Mouse (Mus musculus): ENCODE measurements around the gene Glb1l.
"Not testable (repeated sequence)": the region's sequence is repeated elsewhere in the genome, so short reads cannot be mapped to it uniquely, and the experiment has no call there.

The Glb1l gene

DNA sequence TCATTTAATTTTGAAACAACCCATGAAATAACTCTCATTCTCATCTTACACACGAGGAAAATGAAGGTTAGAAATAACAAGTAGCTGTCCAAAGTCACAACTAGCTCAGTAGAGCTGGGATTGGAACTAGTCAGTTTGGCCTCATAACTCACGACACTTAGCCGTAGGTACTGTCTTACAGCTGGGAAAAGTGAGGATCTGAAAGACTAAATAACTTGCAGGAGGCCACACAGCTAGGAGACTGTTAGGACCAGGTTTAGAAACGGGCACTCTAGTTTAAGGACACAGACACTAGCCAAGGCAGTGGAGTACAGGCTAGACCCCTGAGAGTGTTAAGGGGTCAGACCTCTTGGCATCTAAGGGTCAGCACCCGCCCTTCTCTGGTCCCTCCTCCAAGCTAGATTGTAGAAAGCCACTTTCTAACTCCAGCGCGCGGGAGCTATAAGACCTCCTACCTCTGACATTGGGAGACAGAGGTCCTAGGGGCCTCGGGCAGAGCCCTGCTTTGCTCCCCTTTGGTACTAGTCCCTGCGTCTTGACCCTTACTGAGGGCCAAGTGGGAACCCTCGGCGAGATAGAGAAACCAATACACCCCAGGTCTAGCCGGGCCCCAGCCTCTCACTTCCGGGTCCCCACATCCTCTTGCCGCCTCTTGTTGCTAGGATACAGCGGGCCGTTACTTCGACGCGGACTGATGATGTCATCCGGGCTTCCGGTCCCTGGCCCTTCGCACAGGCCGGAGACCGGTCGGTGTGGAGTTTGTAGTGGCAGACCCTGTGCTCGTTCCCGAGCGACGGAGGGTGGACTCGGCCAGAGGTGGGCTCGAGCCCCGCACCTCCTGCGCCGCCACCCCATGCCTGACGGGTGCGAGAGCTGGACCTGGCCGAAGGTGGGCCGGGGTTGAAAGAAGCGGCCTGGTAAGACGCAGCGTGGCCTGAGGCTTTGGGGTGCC lies at the start of gene Glb1l, which contains the start of gene Stk16:
Gene Glb1l (minus strand): TSS at position 678 of the 952 bp plus-strand sequence.
Gene Stk16 (plus strand): TSS at position 703 of the 952 bp plus-strand sequence.
- DNase-seq (ENCODE audit: low read depth, low spot score) = peak; percentile 95

- DNase-seq (ENCODE audit: low read depth, low spot score) = no peak
Observed at GRCm38 (mm10) chr1:75255516-75256046, 45.0 kb upstream of the Glb1l start.

- no peak for DNase-seq (ENCODE audit: low read depth, low spot score)
Observed at GRCm38 (mm10) chr1:75254625-75255013, 44.0 kb upstream of the Glb1l start.

- peak; percentile 80 for DNase-seq (ENCODE audit: low read depth, low spot score)
Observed at GRCm38 (mm10) chr1:75253849-75254624, 43.4 kb upstream of the Glb1l start.

DNA sequence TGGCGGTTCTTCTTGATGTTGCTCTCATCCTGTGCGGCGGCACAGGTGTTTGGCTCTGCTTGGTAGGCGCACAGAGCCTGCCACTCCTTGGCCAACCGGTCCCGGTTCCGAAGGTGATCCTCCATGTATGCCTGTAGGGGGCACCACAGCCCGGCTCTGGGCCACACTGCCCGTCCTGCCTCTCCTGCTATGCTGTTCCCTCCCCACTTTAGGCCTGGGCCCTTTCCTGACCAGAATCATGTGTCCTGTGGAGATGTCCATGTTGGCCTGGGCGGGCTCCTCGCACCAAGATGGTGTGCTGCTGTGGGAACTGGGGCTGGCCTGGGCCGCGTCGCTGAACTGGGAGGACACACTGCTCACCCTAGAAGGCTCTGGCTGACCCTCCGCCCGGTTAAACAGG lies 42.4 kb upstream of the Glb1l start:
- DNase-seq (ENCODE audit: low read depth, low spot score) = no peak

DNA sequence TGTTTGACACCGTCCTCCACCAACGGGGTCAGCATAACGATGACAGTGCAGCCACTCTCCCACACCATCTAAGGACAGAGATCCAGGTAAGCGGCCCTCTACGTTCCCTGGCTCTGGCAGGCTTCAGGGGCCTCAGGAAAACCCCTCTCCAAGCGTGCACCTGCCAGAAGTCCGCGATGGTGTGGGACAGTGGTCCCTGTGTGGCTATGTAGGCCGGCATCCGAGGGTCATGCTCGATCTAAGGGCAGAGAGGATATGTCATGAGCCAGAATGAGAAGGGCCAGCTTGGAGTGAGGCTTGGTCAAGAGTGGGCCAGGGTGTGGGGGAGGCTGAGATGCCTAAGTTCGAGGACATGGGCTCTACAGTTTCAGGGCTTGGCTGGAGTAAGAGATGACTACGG lies 41.7 kb upstream of the Glb1l start:
- no peak for DNase-seq (ENCODE audit: low read depth, low spot score)

GRCm38 (mm10) chr1:75251112-75251970 lies 40.7 kb upstream of the Glb1l start:
- DNase-seq (ENCODE audit: low read depth, low spot score) = peak; percentile 78

DNA sequence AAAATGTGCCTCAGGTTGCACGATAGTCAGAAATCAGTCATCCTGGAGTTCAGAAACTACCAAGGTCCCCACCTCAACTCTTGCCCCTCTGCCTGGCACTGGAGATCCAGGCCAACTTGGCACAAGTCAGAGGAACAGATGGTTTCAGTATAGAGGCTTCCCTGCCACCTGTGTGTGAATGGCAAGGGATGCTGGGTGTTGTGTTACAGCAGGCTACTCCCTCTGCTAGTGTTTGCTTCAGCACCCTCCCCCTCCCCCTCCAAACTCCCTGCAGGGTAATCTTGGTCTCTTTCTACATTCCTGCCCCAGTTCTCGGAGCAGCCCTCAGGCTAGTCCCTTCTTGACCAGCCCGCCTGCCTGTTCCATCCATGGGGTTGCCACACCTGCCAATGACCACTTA lies 39.9 kb upstream of the Glb1l start:
- no peak for DNase-seq (ENCODE audit: low read depth, low spot score)

GRCm38 (mm10) chr1:75248041-75248772 lies 37.6 kb upstream of the Glb1l start:
- DNase-seq (ENCODE audit: low read depth, low spot score) = no peak

- DNase-seq (ENCODE audit: low read depth, low spot score) = no peak
Observed at GRCm38 (mm10) chr1:75247071-75247930, 36.7 kb upstream of the Glb1l start.

GRCm38 (mm10) chr1:75244836-75245235 lies 34.2 kb upstream of the Glb1l start:
- DNase-seq (ENCODE audit: low read depth, low spot score) = peak; percentile 43

DNA sequence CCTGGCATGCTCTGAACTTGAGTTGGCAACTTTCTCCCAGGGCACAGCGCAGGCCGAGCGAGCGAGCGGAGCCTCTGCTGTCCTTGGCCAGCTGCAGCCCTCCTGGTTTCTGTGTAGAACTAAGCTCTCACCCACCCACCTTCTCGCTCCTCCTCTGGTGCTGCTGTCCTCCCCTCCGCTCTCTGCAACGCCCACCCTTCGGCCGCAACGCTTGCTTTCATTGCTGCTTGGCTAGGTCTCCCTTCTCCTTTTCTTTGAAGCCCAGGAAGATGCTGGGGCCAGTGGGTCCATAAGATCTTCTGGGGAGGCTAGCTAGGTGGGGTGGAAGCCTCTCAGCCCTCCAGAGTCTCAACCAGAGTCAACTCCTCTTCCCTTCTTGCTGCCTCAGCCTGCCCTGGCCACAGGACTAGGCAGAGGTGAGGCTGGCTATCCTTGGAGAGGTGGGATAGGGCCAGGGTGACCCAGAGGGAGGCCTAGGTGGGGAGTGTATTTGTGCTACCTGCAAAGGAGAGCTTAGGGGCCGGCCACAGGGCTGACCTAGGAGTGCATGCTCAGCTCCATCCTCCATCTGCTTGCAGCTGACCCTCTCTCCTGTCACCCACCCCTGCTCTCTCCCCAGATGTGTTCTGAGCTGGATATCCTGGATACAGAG lies 33.7 kb upstream of the Glb1l start:
- DNase-seq (ENCODE audit: low read depth, low spot score) = no peak

DNA sequence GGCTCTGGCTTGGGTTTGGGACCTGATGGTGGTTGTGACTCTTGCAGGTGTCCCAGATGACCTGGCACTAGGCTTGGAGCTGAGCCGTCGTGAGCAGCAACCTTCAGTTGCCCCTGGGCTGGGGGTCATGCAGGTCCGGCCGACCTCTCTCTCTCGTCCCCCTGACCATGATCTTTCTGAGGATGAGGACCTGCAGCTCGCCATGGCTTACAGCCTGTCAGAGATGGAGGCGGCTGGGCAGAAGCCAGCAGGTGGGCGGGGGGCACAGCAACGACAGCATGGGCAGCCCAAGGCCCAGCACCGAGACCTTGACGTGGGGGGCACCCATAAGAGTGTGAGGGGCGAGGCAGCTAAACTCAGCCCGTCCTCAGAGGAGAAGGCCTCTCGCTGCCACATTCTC lies 32.8 kb upstream of the Glb1l start:
- DNase-seq (ENCODE audit: low read depth, low spot score) = no peak

- DNase-seq (ENCODE audit: low read depth, low spot score) = no peak
Observed at GRCm38 (mm10) chr1:75239591-75239990, 29.0 kb upstream of the Glb1l start.

- DNase-seq (ENCODE audit: low read depth, low spot score) = peak; percentile 77
Observed at GRCm38 (mm10) chr1:75236117-75237050, 25.8 kb upstream of the Glb1l start, which contains the start of gene Dnajb2. Gene Dnajb2 (plus strand): TSS chr1:75236406.

DNA sequence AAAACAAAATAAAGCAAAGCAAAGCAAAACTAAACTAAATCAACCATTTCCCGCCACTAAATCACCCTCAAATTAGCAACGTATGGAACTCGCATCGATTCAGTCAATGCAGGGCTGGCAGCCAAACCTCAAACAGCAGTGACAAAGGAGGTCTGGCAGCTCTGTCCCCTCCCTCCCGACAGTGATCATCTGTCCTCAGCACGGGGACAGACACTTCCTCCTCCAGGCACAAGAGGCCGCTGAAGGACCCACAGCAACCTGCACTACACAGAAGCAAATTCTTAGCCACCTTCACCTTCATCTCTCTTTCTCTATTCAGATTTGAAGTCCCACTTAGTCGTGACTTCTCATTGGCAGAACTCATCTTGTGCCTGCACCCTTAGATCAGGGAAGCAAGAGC lies 24.0 kb upstream of the Glb1l start:
- peak; percentile 38 for DNase-seq (ENCODE audit: low read depth, low spot score)

DNA sequence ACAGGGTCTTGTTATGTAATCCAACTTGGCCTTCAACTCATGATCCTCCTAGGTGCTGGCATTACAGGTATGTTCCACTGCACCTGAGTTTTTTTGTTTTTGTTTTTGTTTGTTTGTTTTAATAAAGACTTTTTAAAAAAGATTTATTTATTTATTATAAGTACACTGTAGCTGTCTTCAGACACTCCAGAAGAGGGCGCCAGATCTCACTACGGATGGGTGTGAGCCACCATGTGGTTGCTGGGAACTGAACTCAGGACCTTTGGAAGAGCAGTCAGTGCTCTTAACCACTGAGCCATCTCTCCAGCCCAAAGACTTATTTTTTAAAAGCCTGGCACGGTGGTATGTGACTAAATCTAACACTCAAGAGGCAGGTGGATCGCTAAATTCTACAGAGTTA lies 21.9 kb upstream of the Glb1l start:
- not testable (repeated sequence) for DNase-seq (ENCODE audit: low read depth, low spot score)

GRCm38 (mm10) chr1:75231664-75232152 lies 21.1 kb upstream of the Glb1l start, which contains the start of gene A630095N17Rik:
Gene A630095N17Rik (minus strand): TSS chr1:75232102.
- no peak for DNase-seq (ENCODE audit: low read depth, low spot score)

All from forelimb bud, embryonic 11.5 days (tissue).